Mouse (Mus musculus) thymus, postnatal 10 days (tissue): Measurements from ENCODE around the gene Btla.
A peak's percentile ranks its signal among the peaks of the same experiment; 100 is the strongest.

ENCODE experiments used
- DNase-seq, 2 experiments: peaks; one replicate each; pipeline ENCODE4 v3.0.0; 2021; ENCODE audit warnings: low spot score in 2 of 2

Btla gene

GRCm38 (mm10) chr16:45259663-45260062 is 35.5 kb downstream of the Btla start:
- DNase-seq: peak in 1 of 2 experiments; percentile 28

- DNase-seq: no peak
Observed at GRCm38 (mm10) chr16:45261321-45261720, 37.2 kb downstream of the Btla start.

GRCm38 (mm10) chr16:45262051-45262450 is 37.9 kb downstream of the Btla start:
- no peak for DNase-seq

- no peak for DNase-seq
Observed at GRCm38 (mm10) chr16:45269886-45270285, 45.8 kb downstream of the Btla start.

DNA sequence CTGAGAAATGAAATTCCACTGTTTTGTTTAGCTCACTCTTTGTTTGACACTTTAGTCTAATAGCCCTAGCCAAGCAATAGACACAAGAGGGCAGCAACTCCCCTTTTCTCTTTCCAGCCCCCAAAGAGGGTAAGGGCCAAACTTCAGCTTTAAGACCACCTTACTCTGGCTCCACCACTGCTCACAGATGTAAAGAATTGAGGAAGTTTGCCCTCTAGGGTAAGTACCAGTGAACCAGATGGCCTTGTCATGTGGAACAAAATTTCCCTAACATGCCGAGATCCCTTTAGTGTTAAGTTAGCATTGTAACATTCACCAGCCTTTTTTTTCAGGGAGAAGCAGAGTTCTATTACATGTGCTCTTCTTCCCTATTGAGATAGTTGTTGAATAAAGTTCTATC is 59.0 kb downstream of the Btla start:
- peak in 1 of 2 experiments; percentile 22 for DNase-seq

- DNase-seq: no peak
Observed at GRCm38 (mm10) chr16:45297806-45298205, 73.7 kb downstream of the Btla start.
